Mouse (Mus musculus) spleen, adult 18-20 months (tissue): Measurements from ENCODE around the gene Nt5c3b.

Experiments
- DNase-seq, 2 experiments: peaks; one replicate each; pipeline ENCODE4 v3.0.0; 2022; ENCODE audit warnings: mixed read lengths in 2 of 2

Nt5c3b gene

DNA sequence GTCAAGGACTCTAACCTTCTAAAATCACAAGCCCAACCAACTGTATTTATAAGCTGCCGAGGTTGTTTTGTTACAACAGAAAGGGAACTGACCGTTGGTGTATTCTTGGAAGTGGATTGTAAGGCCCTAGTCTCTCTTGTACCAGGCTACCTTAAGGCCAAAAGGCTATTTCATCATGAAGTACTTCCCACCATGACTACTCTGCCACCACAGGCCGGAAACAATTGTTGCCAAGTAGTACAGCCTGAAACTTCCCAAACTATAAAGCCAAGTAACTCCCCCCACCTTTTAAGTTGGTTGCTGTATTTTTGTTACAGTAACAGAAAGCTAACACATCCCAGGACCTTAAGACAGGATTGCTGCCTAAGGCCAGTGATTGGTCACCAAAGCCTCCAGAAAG, 14.8 kb downstream of the Nt5c3b start:
- DNase-seq: no peak

DNA sequence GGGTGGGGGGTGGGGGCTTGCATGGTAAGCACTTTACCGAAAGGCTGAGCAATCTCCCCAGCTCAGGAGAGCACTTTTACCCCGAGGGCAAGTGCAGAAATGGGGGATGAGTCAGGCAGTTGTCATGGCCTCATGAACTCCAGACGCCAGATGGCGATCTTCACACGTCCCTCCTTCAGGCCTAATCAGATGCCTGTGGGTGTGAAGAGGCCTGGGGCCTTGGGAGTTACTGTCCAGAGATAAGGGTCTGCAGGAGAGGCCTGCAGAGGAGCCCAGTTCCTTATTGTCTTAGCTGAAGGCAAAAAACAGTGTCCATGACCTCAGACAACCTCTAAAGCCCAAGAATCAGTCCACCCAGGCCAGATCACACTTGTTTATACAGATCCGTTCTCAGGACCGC, 15.8 kb downstream of the Nt5c3b start:
- DNase-seq: peak; percentile 44 to 68

DNA sequence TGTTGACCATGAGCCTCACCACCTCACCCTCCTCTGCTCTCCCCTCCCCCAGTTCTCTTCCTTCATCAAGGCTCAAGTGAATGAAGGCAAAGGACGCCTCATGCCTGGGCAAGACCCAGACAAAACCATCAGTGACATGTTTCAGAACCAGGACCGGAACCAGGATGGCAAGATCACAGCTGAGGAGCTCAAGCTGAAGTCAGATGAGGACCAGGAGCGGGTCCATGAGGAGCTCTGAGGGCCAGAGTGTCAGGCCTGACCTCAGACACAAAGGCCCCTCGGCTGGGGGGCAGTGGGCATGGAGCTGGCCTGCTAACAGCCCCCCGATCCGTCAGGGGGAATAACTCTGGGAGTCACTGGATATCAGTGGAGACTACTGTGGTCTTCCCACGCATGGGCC, 17.8 kb downstream of the Nt5c3b start:
- DNase-seq: no peak

- no peak for DNase-seq
Measured at GRCm38 (mm10) chr11:100421537-100421936, 20.1 kb downstream of the Nt5c3b start.

DNA sequence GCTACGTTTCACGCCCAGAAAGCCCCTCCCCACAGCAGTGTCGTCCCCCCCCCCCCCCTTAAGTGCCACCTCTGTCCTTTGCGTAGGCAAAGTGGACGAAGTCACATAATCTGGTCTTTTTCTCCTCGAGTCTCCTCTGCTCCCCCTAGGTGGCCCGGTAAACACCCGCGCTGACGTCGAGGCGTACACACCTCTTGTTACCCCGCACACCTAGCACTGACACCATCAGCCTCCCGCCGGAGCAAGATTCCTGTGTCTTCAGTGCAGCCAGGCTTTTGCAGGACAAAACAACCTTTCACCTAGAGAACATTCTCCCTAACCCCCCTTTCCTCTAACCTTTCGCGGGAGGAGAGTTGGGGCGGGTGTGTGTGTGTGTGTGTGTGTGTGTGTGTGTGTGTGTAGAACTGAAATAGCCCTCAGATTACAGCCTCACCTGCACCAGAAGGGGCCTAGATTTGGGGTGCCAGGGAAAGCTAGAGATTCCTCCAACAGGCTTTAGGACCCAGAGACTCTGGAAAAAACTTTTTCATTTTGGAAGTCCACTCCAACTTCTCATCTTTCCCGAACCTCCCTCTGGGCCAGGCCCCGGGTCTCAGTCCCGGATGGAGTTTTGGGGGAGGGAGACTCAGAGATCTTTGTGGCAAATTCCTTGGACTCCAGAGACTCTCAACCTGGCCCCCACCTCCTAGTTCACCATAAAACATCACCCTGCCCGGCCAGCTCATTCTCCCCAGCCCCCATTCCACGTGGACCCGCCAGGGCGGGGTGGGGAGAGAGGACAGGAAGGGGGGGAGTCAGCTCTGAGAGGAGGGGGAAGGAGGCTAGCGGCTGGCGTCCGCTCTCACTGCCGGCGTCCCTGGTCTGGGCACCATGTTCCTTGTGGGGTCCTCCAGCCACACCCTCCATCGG, 26.4 kb downstream of the Nt5c3b start, which contains the start of gene Fkbp10:
TSS of gene Fkbp10 (plus strand) at position 784 of the 909 bp plus-strand sequence.
- no peak for DNase-seq

GRCm38 (mm10) chr11:100414021-100414913, 27.3 kb downstream of the Nt5c3b start, which contains the start of gene P3h4:
Gene P3h4 (minus strand): TSS chr11:100414836.
- peak in 1 of 2 experiments; percentile 63 for DNase-seq

DNA sequence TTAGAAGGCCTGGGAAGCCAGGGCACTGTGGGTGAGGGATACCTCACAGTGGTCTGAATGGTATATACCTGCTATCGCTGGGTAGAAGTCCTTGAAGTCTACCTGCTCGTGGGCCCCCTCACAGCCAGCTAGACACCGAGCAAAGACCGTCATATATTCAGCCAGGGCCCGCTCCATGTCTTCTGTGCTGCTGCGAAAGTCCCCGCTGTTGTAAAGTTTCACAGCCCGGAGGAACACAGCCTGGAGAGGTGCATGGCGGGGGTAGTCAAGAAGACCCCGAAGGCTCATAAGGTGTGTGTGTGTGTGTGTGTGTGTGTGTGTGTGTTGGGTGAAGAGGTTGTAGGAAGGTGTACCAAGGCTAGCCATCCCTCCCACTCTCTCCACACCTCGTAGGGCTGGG, 28.1 kb downstream of the Nt5c3b start:
- DNase-seq: no peak

- DNase-seq: no peak
Measured at GRCm38 (mm10) chr11:100411736-100412135, 29.9 kb downstream of the Nt5c3b start.

DNA sequence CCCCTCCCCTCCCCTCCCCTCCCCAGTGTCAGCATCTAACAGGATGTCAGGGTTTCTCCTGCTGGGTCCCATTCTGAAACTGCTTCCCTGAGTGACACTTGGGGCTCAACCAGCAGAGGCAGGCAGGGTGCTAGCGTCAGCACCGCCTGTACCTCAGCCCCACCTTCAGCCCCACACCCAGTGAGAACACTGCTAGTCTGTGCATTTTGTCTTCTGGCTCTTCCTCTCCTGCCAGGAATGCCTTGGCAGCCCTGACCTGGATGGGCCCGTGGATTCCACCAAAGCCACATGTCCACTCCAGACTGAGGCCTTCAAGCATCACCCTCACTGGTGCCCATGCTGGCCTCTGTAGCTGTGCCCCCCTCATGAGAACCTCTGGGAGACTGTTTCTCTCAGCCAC, 31.9 kb downstream of the Nt5c3b start:
- no peak for DNase-seq

DNA sequence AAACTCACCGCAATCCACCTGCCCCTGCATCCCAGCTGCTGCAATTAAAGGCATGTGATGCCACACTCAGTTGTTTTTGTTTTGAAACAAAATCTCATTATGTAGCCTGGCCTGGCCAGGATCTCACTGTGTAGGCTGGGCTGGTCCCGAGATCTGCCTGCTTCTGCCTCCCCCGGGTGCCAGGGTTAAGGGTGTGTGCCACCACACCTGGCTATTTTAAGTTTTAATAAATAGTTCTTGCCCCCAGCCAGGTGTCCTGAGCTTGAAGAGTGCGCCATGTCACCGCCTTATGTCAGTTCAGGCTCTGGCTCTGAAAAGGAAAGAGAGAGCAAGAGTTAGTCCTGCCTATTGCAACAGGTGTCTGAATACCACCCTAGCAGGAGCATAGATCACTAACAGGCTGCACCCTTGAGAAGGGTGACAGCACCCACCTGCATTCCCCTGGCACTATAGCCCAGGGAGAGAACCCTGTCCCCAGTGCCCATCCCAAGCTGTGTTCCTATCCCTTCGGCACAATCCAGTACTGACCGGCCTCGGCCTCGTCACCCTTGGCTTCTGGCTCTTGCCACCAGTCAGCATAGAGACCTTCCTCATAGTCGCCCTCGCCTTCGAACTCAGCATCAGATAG, 32.7 kb downstream of the Nt5c3b start:
- DNase-seq: no peak

DNA sequence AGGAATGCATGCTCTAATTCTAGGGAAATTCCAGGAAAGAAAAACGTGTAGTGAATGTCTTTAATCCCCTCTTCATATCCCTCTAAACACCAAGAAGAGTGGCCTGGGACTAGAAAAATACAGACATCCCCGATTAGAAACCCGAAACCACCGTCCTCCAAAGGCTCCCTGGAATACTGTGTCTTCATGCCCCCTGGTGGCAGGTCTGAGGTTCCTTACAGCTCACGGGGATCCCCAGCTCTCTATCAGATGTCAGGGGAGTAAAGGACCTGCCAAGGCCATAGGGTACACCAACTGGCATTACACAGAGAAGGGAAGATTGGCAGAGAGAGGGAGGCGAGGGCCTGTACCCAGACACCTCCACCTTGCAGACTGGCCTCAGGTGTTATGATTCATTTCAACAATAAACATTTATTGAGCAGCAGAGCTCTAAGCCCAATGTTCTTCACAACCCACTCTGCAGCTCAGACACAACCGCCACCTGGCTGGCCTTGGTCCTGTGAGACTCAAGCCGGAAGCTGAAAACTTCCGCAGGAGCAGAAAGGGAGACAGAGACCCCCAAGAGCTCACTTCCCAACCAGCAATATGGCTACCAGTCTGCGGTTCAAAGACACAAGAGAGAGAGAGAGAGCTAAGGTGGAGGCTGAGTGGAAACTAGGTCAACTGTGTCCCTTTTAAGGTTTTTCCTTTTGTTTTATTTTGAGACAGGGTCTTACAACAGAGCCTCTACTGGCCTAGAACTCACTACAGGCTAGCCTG, 33.4 kb downstream of the Nt5c3b start:
- DNase-seq: peak in 1 of 2 experiments; percentile 59

DNA sequence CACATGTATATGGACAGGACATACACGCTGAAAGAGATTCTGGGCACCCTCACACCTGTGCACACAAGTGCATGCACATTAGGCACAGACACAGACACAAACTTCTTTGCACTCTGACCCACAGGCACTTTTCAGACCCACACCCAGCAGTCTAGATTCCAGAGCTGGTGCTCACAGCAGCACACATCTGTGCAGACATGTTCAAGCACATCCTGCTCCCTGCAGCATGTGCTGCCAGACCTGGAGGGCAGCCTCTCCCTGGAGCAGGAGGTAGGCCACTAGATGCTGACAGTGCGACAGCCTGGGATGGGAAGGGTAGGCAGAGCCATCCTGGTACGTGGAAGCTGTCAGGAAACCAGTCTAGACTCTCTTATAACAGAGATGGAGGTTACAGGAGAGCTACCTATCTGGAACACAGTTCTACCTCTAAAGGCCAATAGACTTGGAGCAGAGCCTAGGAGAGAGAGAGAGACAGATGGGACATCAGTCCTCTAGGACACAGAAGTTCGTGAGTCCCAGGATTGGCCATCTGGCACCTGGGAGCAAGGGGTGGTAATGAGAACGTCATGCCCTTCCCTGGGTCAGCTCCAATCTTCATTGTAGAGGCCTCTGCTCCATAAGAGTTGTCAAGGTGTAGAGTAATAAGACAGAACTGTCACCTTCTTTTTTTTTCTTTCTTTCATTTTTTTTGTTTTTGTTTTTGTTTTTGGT, 34.5 kb downstream of the Nt5c3b start:
- no peak for DNase-seq

DNA sequence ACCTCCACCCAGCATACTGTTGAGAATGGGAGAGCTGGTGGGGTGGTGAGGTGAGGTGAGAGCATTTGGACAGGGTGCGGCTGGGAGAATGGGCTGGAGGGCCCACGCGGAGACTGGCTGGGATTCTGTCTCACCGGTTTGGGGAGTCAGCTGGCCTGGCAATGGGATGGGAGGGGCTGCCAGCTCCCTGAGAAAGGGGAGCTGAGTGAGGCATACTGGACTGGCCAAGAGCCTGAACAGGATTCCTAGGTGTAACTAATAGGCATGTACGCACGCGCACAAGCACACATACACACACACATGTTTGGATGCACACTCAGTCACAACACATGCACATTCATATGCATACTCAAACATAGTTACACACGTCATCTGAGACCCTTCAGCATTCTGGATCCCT, 35.3 kb downstream of the Nt5c3b start:
- DNase-seq: no peak

DNA sequence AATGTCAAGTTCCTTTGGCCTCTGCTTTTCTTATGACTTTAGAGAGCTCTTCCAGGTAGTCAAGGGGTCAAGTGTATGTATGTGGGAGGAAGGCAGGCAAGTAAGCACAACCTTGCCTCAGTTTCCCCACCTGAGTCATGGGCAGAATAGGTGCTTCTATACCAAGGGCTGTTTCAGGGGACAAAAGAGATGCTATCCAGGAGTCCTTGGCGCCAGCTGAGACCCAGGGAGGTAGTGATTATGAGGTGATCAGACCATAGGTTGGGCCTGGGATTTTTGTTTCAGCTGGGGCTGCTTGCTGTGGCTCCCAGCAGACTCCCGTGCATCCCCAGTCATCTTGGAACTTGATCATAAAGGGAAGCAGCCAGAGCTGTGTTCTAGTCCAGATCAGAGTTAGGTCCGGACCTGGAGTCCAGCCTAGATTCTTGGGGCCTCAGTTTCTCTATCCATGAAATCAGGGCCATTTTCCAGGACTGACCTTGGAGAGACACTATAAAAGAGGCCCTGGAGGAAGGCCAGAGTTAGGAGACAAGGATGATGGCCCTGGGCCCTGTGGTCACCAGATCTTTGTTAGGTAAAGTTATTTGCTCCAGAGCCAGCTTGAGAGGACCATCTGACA, 37.0 kb downstream of the Nt5c3b start:
- DNase-seq: no peak

DNA sequence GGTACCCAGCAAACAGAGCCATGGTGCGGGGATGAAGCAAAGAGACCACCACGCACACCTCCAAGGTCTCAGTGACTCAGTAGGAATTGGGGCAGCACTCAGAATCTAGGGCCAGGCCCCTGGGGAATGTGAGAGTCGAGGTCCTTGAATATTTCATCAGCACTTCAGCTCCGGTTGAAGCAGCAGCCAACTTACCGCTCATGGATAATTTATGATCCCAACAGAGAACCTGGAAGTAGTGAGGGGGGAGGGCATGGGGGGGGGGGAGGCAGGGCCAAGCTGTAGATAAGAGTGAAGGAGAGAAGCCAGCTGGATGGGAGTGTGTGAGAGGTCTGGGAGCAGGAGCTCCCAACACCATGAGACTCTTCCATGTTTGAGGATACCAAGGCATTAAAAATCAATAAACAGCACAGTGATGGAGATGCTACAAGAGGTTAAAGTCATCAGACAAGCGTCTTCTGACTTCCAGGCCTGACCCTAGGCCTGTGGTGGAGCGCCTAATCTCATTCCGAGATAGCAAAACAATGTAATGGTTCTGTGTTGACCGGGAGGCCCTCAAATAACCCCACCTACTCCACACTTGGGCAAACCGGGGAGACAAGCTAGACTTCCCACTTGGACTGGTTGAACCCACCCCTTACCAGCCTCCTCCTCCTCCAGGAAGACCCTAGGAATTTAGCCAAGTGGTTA, 38.0 kb downstream of the Nt5c3b start:
- DNase-seq: no peak

DNA sequence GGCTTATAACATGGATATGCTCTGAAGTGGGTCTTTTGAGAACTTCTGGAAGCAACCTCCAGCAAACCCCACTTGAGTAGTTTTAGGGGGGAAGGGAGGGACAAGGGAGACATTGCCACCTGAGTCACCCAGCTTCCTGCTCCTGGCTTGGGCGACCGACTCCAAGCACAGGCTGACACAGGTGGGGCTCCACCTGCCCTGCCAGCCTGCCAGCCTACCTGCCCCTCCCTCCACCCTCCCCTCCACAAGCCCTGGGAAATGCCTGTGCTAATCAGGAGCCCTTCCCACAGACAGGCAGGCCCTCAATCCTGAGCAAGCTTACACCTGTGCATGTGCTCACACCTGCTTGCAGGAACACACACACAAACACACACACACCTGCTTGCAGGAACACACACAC, 38.9 kb downstream of the Nt5c3b start:
- DNase-seq: no peak

DNA sequence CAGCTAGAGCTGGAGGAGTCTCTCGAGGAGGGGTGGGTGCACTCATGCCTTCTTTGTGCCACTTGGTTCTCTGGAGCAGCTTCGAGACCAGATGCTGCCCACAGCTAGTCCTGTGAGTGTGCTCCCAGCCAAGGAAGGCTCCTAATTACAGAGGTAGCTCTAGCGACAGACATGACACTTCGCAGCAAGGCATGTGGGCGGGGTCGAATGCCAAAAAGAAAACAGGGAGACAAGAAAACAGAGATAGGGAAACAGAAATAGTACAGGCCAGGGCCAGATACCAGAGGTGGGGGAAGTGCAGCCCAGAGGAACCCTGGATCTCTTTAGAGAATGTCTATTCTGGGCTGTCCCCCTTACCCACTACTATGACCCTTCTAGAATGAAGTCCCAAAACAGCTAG, 39.4 kb downstream of the Nt5c3b start:
- DNase-seq: no peak

GRCm38 (mm10) chr11:100400842-100401241, 40.8 kb downstream of the Nt5c3b start:
- no peak for DNase-seq

DNA sequence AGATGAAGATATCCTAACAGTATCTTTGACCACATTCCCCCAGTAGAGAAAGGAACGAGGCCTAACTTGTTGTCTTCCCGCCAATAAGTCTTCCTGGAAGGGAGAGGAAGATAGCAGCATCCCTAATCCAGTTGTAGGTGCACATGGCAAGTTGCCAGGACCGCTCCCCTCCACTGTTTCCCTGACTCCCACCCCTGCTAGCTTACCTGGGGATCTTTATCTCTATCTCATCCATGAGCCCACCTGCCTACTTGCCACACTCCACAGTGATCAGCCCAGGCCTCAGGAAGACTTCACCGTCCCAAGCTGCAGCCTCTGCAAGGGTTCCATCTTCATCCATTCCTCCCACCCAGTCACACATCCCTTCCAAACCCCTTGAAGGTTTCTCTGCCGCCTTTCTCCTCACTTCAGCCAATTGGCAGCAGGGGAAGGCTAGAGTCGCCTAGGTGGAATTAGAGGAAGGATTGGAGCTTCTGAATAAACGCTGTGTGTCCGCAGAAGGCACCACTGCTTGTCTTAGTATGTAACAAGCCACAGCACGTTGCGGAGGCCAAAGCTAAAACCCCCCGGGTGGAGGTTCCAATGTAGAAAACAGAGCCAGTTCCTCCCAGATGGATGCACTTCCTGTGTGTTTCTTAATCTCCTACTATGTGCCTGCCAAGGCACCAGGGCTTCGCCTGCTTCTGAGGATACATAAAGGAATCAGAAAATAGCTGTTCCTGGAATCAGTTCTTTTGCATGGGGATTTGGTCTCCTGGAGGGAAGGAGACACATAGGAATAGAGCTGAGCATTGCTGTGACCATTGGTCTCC, 41.7 kb downstream of the Nt5c3b start:
- no peak for DNase-seq

DNA sequence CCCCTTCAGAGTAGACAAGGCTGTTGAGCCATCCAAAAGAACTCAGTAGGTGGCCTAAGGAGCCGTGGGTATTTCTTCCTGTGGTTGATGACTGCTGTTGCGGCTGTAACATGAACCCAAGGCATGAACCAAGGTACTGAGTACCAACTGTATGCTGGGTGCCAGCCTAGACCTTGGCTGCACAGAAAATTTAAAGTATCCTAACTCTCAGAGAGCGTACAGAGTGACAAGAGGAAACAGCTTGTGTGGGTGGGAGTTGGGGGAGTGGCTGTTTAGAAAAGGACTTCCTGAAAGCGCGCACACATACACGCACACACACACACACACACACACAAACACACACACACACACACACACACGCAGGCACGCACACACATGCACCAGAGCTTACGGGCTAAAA, 42.3 kb downstream of the Nt5c3b start:
- DNase-seq: no peak
